Mouse (Mus musculus): ENCODE measurements around the gene Gnmt.

Gene Gnmt

DNA sequence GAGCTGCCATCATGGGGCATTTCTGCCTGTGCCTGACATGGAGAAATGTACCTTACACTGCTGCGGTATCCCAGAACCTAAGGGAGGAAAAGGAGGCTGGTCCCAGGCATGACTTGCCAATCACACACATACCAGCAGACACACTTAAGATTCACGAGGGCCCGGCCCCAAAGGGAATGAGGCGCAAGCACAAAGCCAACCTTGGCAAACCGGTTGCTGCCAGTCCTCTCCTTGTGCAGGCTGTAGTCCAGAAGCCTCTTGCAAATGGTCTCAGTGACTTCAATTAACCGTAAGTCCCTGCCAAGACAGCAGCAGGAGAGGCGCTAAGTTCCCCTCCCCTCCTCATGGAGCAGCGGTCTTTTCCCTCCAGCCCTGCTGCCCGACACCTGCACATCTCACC, 14.0 kb upstream of the Gnmt start:
- DNase-seq (ENCODE audit: low spot score in 2 of 2), result no peak

DNA sequence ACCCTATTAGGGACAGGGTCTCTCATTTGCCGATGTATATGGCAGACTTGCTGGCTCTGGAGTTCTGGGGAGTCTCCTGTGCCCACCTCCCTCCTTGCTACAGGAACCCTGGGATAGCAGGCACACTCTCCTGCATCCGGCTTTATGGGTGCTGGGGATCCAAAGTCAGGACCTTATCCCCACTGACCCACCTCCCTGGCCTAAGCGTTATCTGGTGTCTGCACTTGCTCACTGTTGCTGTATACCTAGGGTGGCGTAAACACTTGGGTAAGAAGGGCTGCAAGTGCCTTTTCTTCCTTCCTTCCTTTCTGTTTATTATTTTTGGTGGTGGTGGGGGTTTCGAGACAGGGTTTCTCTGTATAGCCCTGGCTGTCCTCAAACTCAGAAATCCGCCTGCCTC, 12.3 kb upstream of the Gnmt start:
- no peak for DNase-seq (ENCODE audit: low spot score in 2 of 2)

DNA sequence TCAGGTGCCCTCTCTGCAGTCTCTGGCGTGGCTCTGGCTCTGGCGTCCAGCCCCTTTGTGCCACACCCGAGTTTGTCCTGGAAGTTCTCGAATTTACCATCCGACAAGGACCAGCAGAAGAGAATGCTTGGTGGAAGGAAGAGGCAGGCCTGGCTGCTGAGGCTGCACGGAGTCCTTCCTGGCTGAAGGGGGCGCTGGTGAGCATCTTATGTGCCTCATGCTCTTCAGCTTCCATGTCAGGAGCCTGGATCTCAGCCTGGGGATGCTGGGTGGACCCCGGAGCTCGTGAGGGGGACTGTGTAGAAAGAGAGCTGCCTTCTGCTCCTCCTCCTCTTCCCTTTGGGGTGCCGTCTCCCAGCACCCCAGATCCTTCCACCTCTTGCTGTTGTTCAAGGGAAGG, 7.2 kb upstream of the Gnmt start:
- peak in 1 of 2 experiments; percentile 31 for DNase-seq (ENCODE audit: low spot score in 2 of 2)

DNA sequence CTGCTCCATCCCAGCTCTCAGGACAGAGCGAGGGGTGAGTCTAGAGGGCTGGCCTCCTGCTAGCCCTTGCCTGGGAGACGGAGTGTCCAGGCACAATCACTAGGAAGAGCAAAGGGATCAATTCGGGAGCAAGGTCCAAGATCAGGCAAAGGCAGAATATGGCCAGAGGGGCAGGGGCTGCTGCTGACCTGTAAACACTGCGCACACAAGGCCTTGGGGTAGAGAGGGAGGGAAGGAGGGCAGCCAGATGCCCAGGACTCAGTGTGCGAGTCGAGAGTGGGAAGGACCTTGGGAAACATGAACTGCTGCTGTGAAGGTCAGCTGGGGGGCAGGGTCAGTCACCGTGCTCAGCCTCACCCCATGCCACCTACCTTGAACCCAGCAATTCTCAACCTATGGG, 6.3 kb upstream of the Gnmt start:
- DNase-seq (ENCODE audit: low spot score in 2 of 2), result no peak

DNA sequence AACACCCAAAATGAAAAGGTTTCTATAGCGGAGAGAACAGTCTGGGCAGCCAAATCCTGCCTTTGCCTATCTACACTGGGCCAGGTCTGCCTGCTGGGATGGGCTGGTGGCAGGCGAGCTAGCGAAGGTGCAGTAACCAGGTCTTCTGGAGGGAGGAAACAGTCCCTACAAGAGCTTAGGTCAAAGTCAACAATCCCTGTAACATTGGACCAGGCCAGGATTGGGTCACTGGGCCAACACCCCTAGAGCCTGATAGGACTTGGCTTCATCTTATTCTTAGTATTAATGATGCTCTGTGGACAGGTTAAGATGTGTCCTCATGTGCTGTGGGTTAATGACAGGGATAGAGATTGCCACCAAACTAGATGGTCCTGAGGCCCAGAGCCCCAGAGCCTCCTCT, 5.1 kb upstream of the Gnmt start:
- no peak for DNase-seq (ENCODE audit: low spot score in 2 of 2)

DNA sequence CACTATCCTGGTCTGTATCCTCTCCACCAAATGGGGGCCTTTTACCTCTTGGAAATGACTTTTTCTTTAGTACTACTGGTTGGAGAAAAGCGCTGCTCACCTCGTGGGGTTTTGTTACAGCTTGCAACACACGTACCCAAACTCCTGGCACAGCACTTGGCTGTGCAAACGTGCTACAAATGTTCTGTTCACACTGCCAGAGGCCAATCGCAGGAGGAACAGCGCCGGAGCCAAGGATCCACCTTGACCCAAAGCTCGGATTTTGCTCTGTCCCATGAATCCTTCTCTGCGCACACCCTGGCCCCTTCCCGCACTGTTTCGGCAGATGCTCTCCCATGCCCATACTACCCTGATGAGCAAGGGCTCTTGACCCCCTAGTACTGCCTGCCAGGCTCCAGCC, 472 bp downstream of the Gnmt start:
- DNase-seq (ENCODE audit: low spot score in 2 of 2), result no peak

DNA sequence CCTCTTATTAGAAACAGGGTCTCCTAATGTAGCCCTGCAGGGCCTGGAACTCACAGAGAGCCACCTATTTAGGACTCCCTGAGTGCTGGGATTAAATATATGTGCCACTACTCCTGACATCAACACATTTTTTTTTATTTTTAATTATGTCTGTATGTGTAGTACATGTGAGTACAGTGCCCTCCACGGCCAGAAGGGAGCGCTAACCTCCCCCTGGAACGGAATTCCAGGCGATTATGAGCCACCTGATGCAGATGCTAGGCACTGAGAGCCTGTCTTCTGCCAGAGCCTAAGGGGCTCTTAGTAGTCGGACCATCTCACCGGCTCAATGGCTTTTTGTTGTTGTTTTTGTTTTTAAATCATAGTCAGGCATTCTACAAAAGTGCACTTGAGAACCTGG, 947 bp downstream of the Gnmt start:
- DNase-seq (ENCODE audit: low spot score in 2 of 2), result no peak

DNA sequence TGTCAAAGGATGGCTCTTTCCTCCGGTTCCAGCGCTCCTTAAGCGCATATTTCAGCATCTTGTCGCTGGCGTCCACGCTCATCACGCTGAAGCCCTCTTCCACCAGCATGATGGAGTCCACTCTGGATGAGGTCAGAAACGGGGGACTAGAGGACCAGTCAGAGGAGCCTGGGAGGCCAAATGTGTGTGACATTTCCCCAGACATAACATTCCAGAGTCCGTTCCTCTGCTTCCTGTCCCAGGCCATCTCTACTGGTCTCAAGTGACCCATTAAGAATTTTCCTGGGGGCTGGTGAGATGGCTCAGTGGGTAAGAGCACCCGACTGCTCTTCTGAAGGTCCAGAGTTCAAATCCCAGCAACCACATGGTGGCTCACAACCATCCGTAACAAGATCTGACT, 1.7 kb downstream of the Gnmt start:
- no peak for DNase-seq (ENCODE audit: low spot score in 2 of 2)

DNA sequence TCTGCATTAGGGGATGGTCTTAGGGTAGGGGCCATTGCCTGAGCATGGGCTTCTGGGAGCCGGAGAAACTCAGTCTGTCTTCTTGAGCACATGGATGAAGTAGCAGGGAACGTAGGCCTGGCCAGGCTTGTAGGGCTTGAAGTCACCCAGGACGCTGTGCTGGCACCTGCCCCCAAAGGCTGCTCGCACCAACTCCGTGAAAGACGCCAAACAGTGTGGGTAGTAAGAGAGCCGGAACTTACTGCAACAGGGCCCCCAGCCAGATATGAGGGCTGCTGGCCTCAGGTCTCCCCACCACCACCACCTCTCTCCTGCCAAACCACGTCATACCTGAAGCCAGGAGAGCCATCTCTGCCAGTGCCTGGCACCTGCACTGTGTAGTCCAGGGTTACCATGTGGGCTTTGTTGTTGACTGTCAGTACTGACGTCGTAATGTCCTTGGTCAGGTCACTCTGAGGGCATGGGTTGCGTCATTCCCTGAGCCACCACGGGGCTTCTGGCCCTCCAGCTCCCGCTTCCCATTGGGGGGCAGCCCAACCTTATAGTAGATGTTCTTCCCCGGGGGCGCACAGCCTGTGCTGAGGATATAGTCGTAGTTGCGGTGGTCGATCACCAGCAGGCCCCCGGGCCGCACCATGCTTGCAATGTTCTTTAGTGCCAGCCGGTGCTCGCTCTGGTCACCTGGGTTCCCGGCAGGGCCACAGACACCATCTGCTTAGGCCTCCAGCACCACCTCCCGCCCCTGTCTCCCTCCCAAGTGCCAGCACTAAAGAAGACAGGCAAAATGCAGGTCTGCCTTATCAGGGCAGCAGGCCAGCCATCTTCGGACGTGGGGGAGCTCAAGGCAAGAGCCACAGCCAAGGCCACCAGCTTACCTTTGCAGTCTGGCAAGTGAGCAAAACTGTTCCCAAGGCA, 3.0 kb downstream of the Gnmt start:
- no peak for DNase-seq (ENCODE audit: low spot score in 2 of 2)

DNA sequence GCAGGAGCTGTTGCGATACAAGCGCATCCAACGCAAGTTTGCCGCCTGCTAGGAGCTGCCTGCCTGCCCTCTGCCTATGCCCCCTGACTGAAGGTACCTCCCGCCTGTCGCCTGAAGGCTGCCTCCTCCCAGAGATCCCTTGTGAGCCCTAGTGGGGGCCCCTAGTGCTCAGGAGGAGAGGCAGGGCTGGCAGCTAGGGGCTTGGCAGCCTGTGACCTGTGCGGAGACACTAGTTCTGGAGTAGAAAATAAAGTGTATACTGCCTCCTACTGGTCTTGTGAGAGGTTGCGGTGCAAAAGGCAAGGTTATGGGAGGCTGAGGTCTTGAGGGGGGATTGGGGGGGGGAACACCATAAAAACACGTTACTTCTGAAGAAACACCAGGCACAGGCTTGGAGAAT, 3.7 kb downstream of the Gnmt start:
- no peak for DNase-seq (ENCODE audit: low spot score in 2 of 2)

DNA sequence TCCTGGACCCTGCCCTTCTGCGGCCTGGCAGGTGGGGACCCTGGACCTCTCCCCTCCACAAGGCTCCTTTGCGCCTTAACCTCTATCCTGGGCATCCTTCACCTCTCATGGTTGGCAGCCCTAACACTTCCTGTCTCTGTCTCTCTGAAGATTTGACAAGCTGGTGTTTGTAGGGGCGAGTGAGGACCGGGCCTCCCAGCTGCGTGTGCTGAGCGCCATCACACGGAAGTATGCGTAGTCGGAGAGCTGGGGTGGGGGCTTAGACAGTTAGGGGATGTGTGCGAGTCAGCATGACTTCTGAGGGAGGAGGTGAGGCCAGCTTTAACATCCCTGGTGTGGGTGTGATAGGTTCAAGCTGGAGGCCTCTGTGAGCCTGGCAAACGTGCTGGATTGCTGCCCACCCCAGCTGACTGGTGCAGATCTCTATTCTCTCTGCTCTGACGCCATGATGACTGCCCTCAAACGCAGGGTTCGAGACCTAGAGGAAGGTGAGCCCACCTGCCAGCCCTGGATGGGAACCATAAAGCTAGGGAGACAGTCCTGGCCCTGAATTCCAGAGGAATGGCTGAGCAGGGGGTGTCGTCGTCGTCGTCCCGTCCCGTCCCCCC, 4.4 kb downstream of the Gnmt start:
- DNase-seq (ENCODE audit: low spot score in 2 of 2), result no peak

DNA sequence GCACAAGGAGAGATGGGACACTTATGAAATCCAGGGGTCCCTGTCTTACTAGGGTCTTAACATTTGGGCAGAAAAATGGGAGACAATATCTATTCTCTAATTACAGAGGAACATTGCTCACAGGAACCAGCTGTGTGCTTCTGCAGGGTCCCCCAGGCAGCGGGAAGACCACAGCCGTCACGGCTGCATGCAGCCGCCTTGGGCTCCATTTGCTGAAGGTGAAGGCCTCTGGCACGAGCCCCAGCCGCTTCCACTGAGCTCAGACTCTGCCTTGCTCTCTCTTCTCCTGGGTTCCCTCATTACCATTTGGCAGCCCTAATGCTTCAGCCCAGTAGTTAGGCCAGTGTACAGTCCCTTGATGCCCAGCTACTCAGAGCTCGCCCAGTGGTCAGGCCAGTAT, 7.9 kb downstream of the Gnmt start:
- no peak for DNase-seq (ENCODE audit: low spot score in 2 of 2)

DNA sequence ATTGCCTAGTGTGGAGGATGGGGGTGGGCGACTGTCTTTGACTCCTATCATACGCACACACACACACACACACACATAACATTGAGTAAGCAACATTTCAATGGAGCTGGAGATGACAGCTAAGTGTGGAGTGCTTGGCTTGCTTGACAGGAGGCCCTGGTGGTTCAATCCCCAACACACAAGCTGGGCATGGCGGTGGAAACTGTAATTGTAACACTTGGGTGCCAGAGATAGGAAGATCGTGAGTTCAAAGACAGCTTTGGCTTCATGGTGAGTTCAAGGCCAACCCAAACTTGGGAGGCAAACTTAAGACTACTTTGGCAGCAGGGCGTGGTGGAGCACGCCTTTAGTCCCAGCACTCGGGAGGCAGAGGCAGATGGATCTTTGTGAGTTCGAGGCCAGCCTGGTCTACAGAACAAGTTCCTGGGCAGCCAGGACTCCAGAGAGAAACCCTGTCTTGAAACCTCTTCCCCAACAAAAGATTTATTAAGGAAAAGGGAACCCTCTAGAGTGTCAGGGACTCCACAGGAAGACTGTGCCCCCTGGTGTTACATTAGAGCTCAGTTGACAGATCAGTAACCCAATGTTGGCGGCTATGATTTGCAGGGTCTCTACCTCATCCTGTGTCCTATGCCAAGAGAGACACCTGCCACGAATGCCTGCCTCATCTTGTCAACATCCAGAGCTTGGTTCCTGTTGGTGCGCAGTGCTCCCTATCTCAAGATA, 14.0 kb downstream of the Gnmt start:
- no peak for DNase-seq (ENCODE audit: low spot score in 2 of 2)

DNA sequence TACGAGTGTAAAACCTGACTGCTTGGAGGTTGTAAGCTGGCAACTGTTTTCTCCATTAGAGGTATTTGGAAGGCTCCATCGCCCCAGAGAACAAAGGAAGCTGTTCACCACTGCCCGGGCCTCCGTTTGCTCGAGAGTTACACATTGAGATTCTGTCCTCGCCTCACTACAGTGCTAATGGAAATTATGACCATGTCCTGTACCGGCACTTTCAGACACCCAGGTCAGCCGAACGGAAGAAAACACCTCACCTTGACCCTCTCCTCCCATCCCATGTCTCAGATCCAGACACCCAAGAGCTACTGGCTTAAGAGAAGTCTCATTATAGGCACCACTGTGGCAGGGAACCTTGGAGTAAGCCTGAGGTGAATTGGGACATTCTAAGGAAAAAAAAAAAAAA, 15.1 kb downstream of the Gnmt start:
- DNase-seq (ENCODE audit: low spot score in 2 of 2), result no peak

DNA sequence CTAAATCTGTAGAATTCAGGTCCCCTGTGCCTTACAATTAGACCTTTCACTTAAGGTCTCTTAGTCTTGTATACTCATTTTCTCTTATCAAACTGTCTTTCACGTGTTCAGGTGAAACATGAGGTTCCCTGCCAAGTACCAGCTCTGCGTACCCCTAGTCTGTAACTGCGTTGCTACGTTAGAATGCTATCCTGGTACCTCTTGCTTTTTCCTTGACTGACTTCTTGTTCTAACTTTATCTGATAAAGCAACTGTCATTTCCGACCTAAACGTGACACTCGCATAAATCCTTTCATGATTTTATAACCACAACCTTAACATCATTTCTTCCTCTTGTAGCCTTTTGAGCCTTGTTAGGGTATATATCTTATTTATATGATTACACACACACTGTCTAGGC, 16.5 kb downstream of the Gnmt start:
- no peak for DNase-seq (ENCODE audit: low spot score in 2 of 2)

DNA sequence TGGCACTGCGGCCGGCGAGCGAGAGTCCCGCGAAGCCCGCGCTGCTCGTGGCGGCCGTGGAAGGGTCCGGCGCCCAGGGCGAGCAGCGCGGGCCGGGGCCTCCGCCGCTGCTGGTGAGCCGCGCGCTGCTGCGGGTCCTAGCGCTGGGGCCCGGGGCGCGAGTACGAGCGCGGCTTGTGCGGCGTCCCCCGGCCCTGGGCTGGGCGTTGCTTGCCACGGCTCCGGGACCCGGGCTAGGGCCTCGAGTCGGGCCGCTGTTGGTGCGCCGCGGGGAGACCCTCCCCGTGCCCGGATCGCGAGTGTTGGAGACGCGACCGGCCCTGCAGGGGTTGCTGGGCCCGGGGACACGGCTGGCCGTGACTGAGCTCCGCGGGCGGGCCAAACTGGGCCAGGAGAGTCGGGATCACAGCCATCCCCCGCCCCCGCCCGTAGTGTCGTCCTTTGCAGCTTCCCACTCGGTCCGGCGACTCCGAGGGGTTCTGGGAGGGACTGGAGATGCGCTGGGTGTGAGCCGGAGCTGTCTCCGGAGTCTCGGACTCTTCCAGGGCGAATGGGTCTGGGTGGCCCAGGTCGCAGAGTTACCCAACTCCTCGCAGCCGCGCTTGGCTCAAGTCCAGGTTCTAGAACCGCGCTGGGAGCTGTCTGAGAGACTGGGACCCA, 17.2 kb downstream of the Gnmt start:
- peak in 1 of 2 experiments; percentile 45 for DNase-seq (ENCODE audit: low spot score in 2 of 2)

DNA sequence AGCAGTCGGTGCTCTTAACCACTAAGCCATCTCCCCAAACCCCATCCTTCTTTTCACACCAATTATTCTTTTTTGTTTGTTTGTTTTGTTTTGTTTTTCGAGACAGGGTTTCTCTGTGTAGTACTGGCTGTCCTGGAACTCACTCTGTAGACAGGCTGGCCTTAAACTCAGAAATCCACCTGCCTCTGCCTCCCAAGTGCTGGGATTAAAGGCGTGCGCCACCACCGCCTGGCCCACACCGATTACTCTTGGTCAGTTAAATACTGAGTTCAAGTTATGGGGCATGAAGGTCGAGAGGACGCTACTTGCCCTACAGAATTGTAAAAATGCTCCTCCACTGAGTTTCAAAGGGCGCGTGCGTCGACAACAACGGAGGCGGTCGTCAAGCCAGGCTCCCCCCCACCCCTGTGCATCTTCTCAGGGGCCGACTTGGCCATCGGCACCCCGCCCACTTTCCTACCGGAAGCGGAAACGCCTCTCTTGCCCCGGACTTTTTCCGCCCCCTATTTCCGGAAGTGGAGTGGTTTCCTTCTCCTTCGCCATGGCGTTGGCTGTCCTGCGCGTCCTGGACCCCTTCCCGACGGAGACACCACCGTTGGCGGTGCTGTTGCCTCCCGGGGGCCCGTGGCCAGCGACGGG, 17.9 kb downstream of the Gnmt start, which contains the start of gene Pex6:
TSS of gene Pex6 (plus strand) at position 505 of the 639 bp plus-strand sequence.
- DNase-seq (ENCODE audit: low spot score in 2 of 2), result peak; percentile 83 to 90

DNA sequence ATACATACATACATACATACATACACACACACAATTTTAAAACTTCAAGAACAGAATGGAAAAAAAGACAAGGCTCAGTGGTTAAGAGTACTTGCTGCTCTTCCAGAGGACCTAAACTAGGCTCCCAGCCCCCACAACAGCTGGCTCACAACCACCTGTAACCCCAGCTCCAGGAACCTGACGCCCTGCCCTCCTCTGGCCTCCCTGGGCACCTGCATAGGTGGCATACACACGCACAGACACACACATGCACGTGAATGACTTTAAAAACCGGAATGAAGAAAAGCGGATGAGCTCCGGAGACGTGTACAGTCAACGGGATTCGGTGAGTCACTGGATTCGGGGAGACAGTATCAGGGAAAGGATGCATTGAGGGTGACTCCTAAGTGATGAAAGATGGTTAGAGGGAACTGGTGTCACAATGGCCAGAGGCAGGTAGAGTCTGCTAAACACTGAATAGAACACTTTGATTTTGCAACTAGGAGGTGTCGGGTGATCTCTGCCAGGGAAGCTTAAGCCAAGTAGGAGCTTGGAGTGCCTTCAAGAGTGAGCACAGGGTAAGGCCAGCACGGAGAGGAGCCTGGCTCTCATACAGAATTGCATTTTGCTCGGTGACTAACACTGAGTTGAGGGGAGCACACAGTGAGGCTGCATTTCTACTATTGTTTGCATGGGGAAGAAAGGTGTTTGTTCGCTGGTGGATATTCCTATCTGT, 22.4 kb downstream of the Gnmt start:
- no peak for DNase-seq (ENCODE audit: low spot score in 2 of 2)

DNA sequence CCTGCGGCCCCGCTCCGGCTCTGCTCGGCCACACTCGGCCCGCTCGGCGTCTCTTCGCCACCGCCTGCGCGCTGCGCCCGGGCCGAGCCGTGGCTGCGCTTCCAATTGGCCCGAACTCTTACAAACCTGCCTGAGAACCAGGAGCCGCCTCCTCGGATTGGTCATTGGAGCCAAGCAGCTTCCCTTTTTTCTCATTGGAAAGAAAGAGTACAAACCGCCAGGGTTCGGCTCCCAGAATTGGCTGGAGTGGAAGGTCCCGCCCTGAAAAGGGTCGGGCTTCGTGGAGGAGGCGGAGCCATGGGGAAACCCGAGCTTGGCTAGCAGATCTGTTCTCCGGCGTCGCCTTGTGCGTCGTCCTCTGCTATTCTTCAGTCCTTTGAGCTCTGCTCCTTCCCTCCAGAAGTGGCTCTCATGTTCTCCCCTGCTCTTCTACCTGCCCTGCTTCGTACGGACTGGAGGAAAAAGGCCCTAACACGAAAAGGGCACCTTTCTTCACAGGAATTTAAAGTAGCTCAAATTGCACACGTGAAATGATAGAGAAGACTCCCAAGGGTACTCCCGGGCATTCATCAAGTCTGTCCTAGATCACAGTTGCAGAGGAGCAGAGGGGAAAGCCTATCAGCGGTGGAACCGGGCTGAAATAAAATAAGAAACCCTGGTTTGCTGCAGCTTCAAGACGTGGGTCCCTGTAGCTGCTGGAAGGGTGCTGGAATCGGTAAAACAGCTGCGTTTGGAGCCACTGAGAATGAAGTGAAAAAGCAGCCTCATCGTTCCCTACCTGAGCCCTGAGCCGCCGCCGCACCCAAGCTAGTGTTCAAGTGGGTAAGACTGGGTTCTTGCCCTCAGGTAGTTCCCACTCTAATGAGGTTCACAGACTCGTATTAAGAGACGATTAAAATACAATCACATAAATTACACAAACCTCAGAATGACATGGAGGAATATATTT, 23.8 kb downstream of the Gnmt start, which contains the start of gene Ppp2r5d:
TSS of gene Ppp2r5d (minus strand) at position 225 of the 949 bp plus-strand sequence.
- peak; percentile 79 to 92 for DNase-seq (ENCODE audit: low spot score in 2 of 2)

All from cerebellum, postnatal 4 days (tissue).